In genomic region chr6:144370699-144371098, GRCm38 (mm10) we compare ENCODE assay signal across 11 mouse cellular contexts.
DNase-seq lines count a peak whose midpoint lies in the region; ATAC-seq and TF ChIP-seq lines count a peak whose summit lies in the region.
"Had no signal": no experiment of that assay in that cellular context is flagged by ENCODE, and none has a peak within 500 bp of the region (broad histone marks: within the 10 kb centered on the region; RNA-seq: fewer than 3 reads in every experiment).

No protein-coding gene starts in this region.

- intact Hi-C loops in gastrocnemius, adult 2 months (cut with DNase I): no loop called here
- intact Hi-C loops in gastrocnemius, postnatal 14 days (cut with DNase I; ENCODE audit: low total_unique reads): no loop called here
- intact Hi-C loops in left cerebral cortex, postnatal 14 days (cut with DNase I): no loop called here

- H3K4me2 ChIP-seq in liver, embryonic 11.5 days: no peak overlapping the region
- no peak overlapping the region for H3K4me2 ChIP-seq in midbrain, postnatal 0 days (ENCODE audit: low read depth, low read length, poor library complexity, severe bottlenecking)

- TF ChIP-seq RAD21 in MEL (IDR thresholded peaks at IDR 0.05; ENCODE audit: low read depth, low read length): no peak

- H3K9ac ChIP-seq in MEL (ENCODE audit: control insufficient read depth, low read depth, low read length, poor library complexity, severe bottlenecking): no peak overlapping the region
- no peak overlapping the region for H3K9ac ChIP-seq in liver, embryonic 11.5 days (ENCODE audit: low read depth, low read length)
- H3K9ac ChIP-seq in midbrain, postnatal 0 days (replicated peaks; ENCODE audit: low read length, poor library complexity, severe bottlenecking): no peak overlapping the region

- H3K9me3 ChIP-seq in MEL (replicated peaks; ENCODE audit: insufficient read depth, low read length): no peaks in the 10 kb centered on the region
- no peaks in the 10 kb centered on the region for H3K9me3 ChIP-seq in liver, embryonic 11.5 days (ENCODE audit: control insufficient read depth, low read length)
- no peaks in the 10 kb centered on the region for H3K9me3 ChIP-seq in midbrain, postnatal 0 days (ENCODE audit: low read length)

- no peaks in the 10 kb centered on the region for H3K79me2 ChIP-seq in MEL (ENCODE audit: control insufficient read depth, insufficient read depth, low read length, poor library complexity)

- ATAC-seq in liver, embryonic 11.5 days (replicated peaks; ENCODE audit: low FRiP score): peak; percentile 89
- no peak for ATAC-seq in midbrain, postnatal 0 days (ENCODE audit: low FRiP score)
- ATAC-seq: activated CD4-positive, CD25-positive, alpha-beta regulatory T cell, adult 4 months had no signal

- no peaks in the 10 kb centered on the region for H3K27me3 ChIP-seq in MEL (ENCODE audit: control insufficient read depth in 1 of 2, insufficient read depth in 2 of 2, low read length in 2 of 2)
- no peaks in the 10 kb centered on the region for H3K27me3 ChIP-seq in liver, embryonic 11.5 days (replicated peaks; ENCODE audit: control insufficient read depth, insufficient read depth, low read length)
- H3K27me3 ChIP-seq in midbrain, postnatal 0 days (ENCODE audit: insufficient read depth, low read length): no peaks in the 10 kb centered on the region

- TF ChIP-seq EP300 in MEL (IDR thresholded peaks at IDR 0.05; ENCODE audit: low read depth in 1 of 2, low read length in 2 of 2): no peak

- no peaks in the 10 kb centered on the region for H3K36me3 ChIP-seq in MEL (ENCODE audit: control insufficient read depth in 1 of 2, insufficient read depth in 2 of 2, low read length in 2 of 2)
- no peaks in the 10 kb centered on the region; the same call in 1 of the 2 replicates for H3K36me3 ChIP-seq in liver, embryonic 11.5 days (ENCODE audit: control insufficient read depth, insufficient read depth, low read length)
- H3K36me3 ChIP-seq in midbrain, postnatal 0 days (ENCODE audit: insufficient read depth, low read length): no peaks in the 10 kb centered on the region

- TF ChIP-seq POLR2A in MEL (IDR thresholded peaks at IDR 0.05; ENCODE audit: control insufficient read depth in 1 of 2, insufficient read depth in 1 of 2, low read depth in 1 of 2, low read length in 2 of 2, poor library complexity in 1 of 2): no peak

- TF ChIP-seq CTCF in gastrocnemius, adult 2 months (IDR thresholded peaks at IDR 0.05): no peak
- TF ChIP-seq CTCF in MEL (IDR thresholded peaks at IDR 0.05 in 2 of 3, conservative IDR thresholded peaks at IDR 0.05 in 1 of 3; ENCODE audit: control insufficient read depth in 1 of 3, insufficient read depth in 1 of 3, low read depth in 2 of 3, low read length in 3 of 3, poor library complexity in 1 of 3, severe bottlenecking in 1 of 3): no peak
- TF ChIP-seq CTCF in midbrain, postnatal 0 days (IDR thresholded peaks at IDR 0.05): no peak

- no peak overlapping the region for H3K27ac ChIP-seq in gastrocnemius, adult 2 months
- H3K27ac ChIP-seq in MEL (ENCODE audit: control insufficient read depth, low read depth, low read length): no peak overlapping the region
- no peak overlapping the region for H3K27ac ChIP-seq in liver, embryonic 11.5 days (ENCODE audit: low read depth, low read length)
- H3K27ac ChIP-seq in midbrain, postnatal 0 days (ENCODE audit: low read depth, low read length): no peak overlapping the region

- DNase-seq in gastrocnemius, adult 2 months: peak; percentile 21
- no peak for DNase-seq in gastrocnemius, postnatal 14 days
- peak; percentile 9 for DNase-seq in MEL (ENCODE audit: low read depth, low spot score)
- peak; percentile 37 for DNase-seq in liver, embryonic 11.5 days (ENCODE audit: low spot score)
- peak; percentile 11 to 44 for DNase-seq in lung, postnatal 4 days
- no peak for DNase-seq in midbrain, postnatal 0 days (ENCODE audit: low spot score)
- DNase-seq in left cerebral cortex, postnatal 14 days (ENCODE audit: low spot score in 2 of 2): no peak
- DNase-seq in layer of hippocampus, adult 9-11 months: no peak
- DNase-seq: B cell, adult 2 months; cerebellum, adult 18-20 months had no signal

- H3K4me1 ChIP-seq in MEL (ENCODE audit: control insufficient read depth in 1 of 2, insufficient read depth in 2 of 2, low read length in 2 of 2): no peaks in the 10 kb centered on the region
- no peaks in the 10 kb centered on the region for H3K4me1 ChIP-seq in liver, embryonic 11.5 days (replicated peaks; ENCODE audit: control insufficient read depth, insufficient read depth, low read length)
- H3K4me1 ChIP-seq in midbrain, postnatal 0 days (ENCODE audit: insufficient read depth, low read length): no peaks in the 10 kb centered on the region

- WGBS in liver, embryonic 11.5 days: 28% methylated on average over 10 of the region's 10 CpGs
- 49% methylated on average over 10 of the region's 10 CpGs for WGBS in midbrain, postnatal 0 days

- H3K4me3 ChIP-seq in gastrocnemius, adult 2 months: no peak overlapping the region
- H3K4me3 ChIP-seq in MEL (ENCODE audit: control insufficient read depth in 1 of 2, insufficient read depth in 1 of 2, low read depth in 2 of 2, low read length in 2 of 2): no peak overlapping the region
- no peak overlapping the region for H3K4me3 ChIP-seq in liver, embryonic 11.5 days (ENCODE audit: low read depth, low read length)
- H3K4me3 ChIP-seq in midbrain, postnatal 0 days (ENCODE audit: low read depth, low read length): no peak overlapping the region

TF ChIP-seq in MEL, 35 proteins besides CTCF, POLR2A, EP300 and RAD21:
- no peak for TF ChIP-seq TCF12 (IDR thresholded peaks at IDR 0.05; ENCODE audit: low read depth, low read length)
- no peak for TF ChIP-seq RCOR1 (IDR thresholded peaks at IDR 0.05; ENCODE audit: low read depth, low read length)
- no peak for TF ChIP-seq MAFK (IDR thresholded peaks at IDR 0.05; ENCODE audit: borderline replicate concordance, low read depth, low read length)
- no peak for TF ChIP-seq HCFC1 (IDR thresholded peaks at IDR 0.05; ENCODE audit: low read depth, low read length)
- TF ChIP-seq ZMIZ1 (IDR thresholded peaks at IDR 0.05; ENCODE audit: low read depth, low read length): no peak
- TF ChIP-seq GATA1 (IDR thresholded peaks at IDR 0.05; ENCODE audit: low read depth, low read length): no peak
- no peak for TF ChIP-seq MYB (IDR thresholded peaks at IDR 0.05; ENCODE audit: low read depth, low read length)
- TF ChIP-seq MAZ (IDR thresholded peaks at IDR 0.05; ENCODE audit: low read depth, low read length): no peak
- no peak for TF ChIP-seq TBP (IDR thresholded peaks at IDR 0.05; ENCODE audit: low read depth, low read length)
- TF ChIP-seq POLR2AphosphoS5 (IDR thresholded peaks at IDR 0.05; ENCODE audit: borderline replicate concordance, low read depth, low read length): no peak

Comparison
In these comparisons a context has a peak if more than half of its experiments do, and no peak if none do; other contexts are left out.
1. DNase-seq: peak in gastrocnemius, adult 2 months (single experiment), MEL (single experiment), liver, embryonic 11.5 days (single experiment) and lung, postnatal 4 days (2 of 2); none in gastrocnemius, postnatal 14 days (single experiment), midbrain, postnatal 0 days (single experiment), left cerebral cortex, postnatal 14 days (0 of 2) and layer of hippocampus, adult 9-11 months (single experiment).